Mouse (Mus musculus): ENCODE results near the gene Gm42791.

GRCm38 (mm10) chr5:148918049-148918448 lies 76.9 kb downstream of the Gm42791 start:
- TF ChIP-seq POLR2A (IDR thresholded peaks at IDR 0.05; ENCODE audit: control insufficient read depth, low read depth, low read length) (no peak), CTCF (IDR thresholded peaks at IDR 0.05; ENCODE audit: control insufficient read depth, insufficient read depth, insufficient replicate concordance, low read depth, low read length) (no peak)

Data from testis, adult 2 months (tissue).